Mouse (Mus musculus): ENCODE data around the gene Ccdc15.

GRCm38 (mm10) chr9:37363551-37363950 lies 15.3 kb upstream of the Ccdc15 start:
- TF ChIP-seq CTCF (conservative IDR thresholded peaks at IDR 0.05; ENCODE audit: low read length) (no peak), NANOG (IDR thresholded peaks at IDR 0.05; ENCODE audit: borderline replicate concordance, low read length) (no peak), POU5F1 (IDR thresholded peaks at IDR 0.05; ENCODE audit: borderline replicate concordance, low read length) (no peak)
